In genomic region chr13:59916166-59917044, GRCm38 (mm10) we compare ENCODE assay signal across 13 mouse cellular contexts.
DNase-seq lines count a peak whose midpoint lies in the region; ATAC-seq and TF ChIP-seq lines count a peak whose summit lies in the region.
"Had no signal": no experiment of that assay in that cellular context is flagged by ENCODE, and none has a peak within 500 bp of the region (broad histone marks: within the 10 kb centered on the region; RNA-seq: fewer than 3 reads in every experiment).

No protein-coding gene starts in this region.

- H3K27me3 ChIP-seq in lung, embryonic 14.5 days (ENCODE audit: insufficient read depth, low read length), result no peaks in the 10 kb centered on the region
- H3K27me3 ChIP-seq in limb, embryonic 12.5 days, result no peaks in the 10 kb centered on the region
- H3K27me3 ChIP-seq in heart, embryonic 12.5 days (replicated peaks), result no peaks in the 10 kb centered on the region

- no peak for TF ChIP-seq CTCF in lung, embryonic 14.5 days (IDR thresholded peaks at IDR 0.05; ENCODE audit: low read depth)

- no peak overlapping the region for H3K4me2 ChIP-seq in lung, embryonic 14.5 days
- no peak overlapping the region for H3K4me2 ChIP-seq in limb, embryonic 12.5 days
- no peak overlapping the region for H3K4me2 ChIP-seq in heart, embryonic 12.5 days

- no peak overlapping the region for H3K27ac ChIP-seq in lung, embryonic 14.5 days (ENCODE audit: low read depth)
- H3K27ac ChIP-seq in limb, embryonic 12.5 days, result peak overlapping the region; percentile 64; the same call in 1 of the 2 replicates
- no peak overlapping the region for H3K27ac ChIP-seq in heart, embryonic 12.5 days (ENCODE audit: poor library complexity, severe bottlenecking)
- H3K27ac ChIP-seq: heart, adult 2 months; liver, embryonic 14.5 days had no signal

- no peak for ATAC-seq in lung, embryonic 14.5 days (ENCODE audit: insufficient read depth)
- no peak for ATAC-seq in limb, embryonic 12.5 days (ENCODE audit: insufficient number of reproducible peaks, insufficient read depth, low FRiP score, low TSS enrichment, low read depth)
- ATAC-seq in heart, embryonic 12.5 days (ENCODE audit: insufficient number of reproducible peaks, low FRiP score), result no peak

- H3K9me3 ChIP-seq in lung, embryonic 14.5 days (ENCODE audit: low read depth, low read length), result no peaks in the 10 kb centered on the region
- H3K9me3 ChIP-seq in limb, embryonic 12.5 days, result no peaks in the 10 kb centered on the region
- H3K9me3 ChIP-seq in heart, embryonic 12.5 days (replicated peaks), result no peaks in the 10 kb centered on the region
- H3K9me3 ChIP-seq: megakaryocyte, embryonic 14.5 days had no signal

- 58% methylated on average over 22 of the region's 22 CpGs for WGBS in lung, embryonic 14.5 days
- WGBS in limb, embryonic 12.5 days, result 78% methylated on average over 22 of the region's 22 CpGs
- WGBS in heart, embryonic 12.5 days, result 79% methylated on average over 22 of the region's 22 CpGs

- H3K9ac ChIP-seq in lung, embryonic 14.5 days, result no peak overlapping the region
- no peak overlapping the region for H3K9ac ChIP-seq in limb, embryonic 12.5 days (replicated peaks)
- no peak overlapping the region for H3K9ac ChIP-seq in heart, embryonic 12.5 days
- H3K9ac ChIP-seq: liver, embryonic 14.5 days had no signal

- H3K4me3 ChIP-seq in lung, embryonic 14.5 days (ENCODE audit: low read depth, low read length), result no peak overlapping the region
- no peak overlapping the region for H3K4me3 ChIP-seq in limb, embryonic 12.5 days (replicated peaks)
- no peak overlapping the region for H3K4me3 ChIP-seq in heart, embryonic 12.5 days
- H3K4me3 ChIP-seq: heart, adult 2 months; megakaryocyte, embryonic 14.5 days had no signal

- no peaks in the 10 kb centered on the region for H3K36me3 ChIP-seq in lung, embryonic 14.5 days (ENCODE audit: insufficient read depth)
- no peaks in the 10 kb centered on the region for H3K36me3 ChIP-seq in limb, embryonic 12.5 days
- no peaks in the 10 kb centered on the region for H3K36me3 ChIP-seq in heart, embryonic 12.5 days

- DNase-seq in embryo, embryonic 10.5 days (ENCODE audit: low spot score), result peak; percentile 56
- DNase-seq in embryo, embryonic 11 days, result no peak
- DNase-seq in lung, embryonic 14.5 days, result peak; percentile 48
- no peak for DNase-seq in lung, postnatal 14 days
- DNase-seq in adrenal gland, postnatal 25 days, result peak; percentile 14
- DNase-seq in layer of hippocampus, adult 8-10 months (ENCODE audit: low spot score in 2 of 2), result no peak
- DNase-seq: cerebellum, adult 18-20 months; heart, adult 2 months; heart, postnatal 14 days had no signal

- no peaks in the 10 kb centered on the region for H3K4me1 ChIP-seq in lung, embryonic 14.5 days (ENCODE audit: insufficient read depth)
- no peaks in the 10 kb centered on the region for H3K4me1 ChIP-seq in limb, embryonic 12.5 days (replicated peaks)
- H3K4me1 ChIP-seq in heart, embryonic 12.5 days (replicated peaks), result no peaks in the 10 kb centered on the region
- H3K4me1 ChIP-seq: megakaryocyte, embryonic 14.5 days had no signal

Comparison
In these comparisons a context has a peak if more than half of its experiments do, and no peak if none do; other contexts are left out.
1. DNase-seq: peak in embryo, embryonic 10.5 days (single experiment), lung, embryonic 14.5 days (single experiment) and adrenal gland, postnatal 25 days (single experiment); none in embryo, embryonic 11 days (single experiment), lung, postnatal 14 days (single experiment) and layer of hippocampus, adult 8-10 months (0 of 2).